Mouse (Mus musculus): ENCODE results near the gene Rps18.

Rps18 gene

DNA sequence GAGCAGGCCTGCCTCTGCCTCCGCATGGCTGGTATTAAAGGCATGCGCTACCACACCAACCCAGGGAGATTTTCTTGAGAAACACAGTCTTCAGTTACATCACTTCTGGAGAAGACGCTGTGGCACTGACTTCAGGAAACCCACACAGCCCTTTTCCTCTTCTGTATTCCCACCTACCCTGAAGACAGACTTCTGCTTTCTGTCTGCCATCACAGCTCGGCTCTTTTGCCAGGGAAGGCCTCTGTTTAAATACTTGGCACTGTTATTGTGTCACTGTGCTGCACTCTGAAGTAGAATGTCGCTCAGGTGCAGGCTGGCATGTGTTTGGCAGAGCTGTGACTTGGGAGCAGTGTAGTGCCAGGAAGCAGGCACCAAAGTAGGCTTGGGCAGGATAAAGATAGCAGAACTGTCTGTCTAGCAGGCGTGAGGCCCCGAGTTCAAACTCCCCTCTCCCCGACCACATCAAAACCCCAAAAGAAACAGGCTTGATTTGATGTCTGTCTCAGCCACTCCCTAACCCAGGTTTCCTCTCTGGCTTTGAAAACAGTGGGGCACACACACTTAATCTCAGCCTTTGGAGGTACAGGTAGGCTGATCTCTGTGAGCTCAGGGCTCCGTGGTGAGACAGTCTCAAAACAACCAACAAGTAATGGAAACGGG lies 8.2 kb downstream of the Rps18 start:
- DNase-seq (ENCODE audit: low spot score in 2 of 2) = peak in 1 of 2 experiments; percentile 39

DNA sequence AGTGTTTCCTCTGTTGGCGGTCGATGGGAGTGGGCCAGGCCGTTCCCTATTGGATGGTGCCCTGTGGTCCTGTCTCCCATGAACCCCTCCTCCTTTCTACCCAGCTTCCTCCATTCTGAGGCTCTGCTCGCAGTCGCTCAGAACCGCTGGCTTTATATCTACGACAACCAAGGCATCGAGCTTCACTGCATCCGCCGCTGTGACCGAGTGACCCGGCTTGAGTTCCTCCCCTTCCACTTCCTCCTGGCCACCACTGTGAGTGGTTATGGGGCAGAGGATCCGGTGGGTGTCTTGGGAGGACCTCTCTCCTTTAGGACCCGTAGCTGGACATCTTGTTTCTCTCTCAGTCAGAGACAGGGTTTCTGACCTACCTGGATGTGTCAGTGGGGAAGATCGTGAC lies 12.3 kb downstream of the Rps18 start:
- DNase-seq (ENCODE audit: low spot score in 2 of 2) = no peak

DNA sequence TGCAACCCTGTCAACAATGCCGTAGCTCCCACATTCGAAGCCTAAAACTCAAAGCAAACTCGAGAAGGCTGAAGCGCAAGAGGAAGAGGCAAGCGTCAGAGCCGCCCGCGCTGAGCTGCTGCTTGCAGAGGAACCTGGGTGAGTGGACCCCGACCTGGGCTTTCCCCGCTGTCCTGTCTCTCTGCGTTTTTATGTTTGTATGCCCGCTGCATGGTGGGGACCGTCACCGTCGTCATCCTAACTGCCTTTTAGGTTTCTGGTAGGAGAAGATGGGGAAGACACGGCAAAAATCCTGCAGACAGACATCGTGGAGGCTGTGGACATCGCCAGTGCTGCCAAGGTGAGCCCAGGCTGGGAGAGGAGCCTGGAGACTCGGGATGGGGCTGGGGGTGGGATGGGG lies 14.4 kb downstream of the Rps18 start:
- no peak for DNase-seq (ENCODE audit: low spot score in 2 of 2)

DNA sequence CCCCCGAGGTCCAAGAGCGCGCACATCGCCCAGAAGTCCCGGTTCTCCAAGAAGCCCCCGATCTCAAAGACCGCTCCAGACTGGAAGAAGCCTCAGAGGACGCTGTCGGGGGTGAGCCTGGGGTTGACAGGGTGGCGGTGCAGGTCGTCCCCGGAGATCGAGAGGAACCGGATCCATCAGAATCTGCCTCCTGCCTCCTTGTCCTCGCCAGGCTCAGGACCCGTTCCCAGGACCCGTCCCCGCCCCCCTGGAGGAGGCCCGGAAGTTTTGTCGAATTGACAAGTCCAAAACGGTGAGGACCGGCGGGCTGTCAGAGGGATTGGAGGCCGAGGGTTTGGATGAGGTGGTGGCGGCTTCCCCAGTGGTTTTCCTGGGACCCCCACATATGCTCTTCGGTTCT lies 14.8 kb downstream of the Rps18 start:
- DNase-seq (ENCODE audit: low spot score in 2 of 2) = no peak

DNA sequence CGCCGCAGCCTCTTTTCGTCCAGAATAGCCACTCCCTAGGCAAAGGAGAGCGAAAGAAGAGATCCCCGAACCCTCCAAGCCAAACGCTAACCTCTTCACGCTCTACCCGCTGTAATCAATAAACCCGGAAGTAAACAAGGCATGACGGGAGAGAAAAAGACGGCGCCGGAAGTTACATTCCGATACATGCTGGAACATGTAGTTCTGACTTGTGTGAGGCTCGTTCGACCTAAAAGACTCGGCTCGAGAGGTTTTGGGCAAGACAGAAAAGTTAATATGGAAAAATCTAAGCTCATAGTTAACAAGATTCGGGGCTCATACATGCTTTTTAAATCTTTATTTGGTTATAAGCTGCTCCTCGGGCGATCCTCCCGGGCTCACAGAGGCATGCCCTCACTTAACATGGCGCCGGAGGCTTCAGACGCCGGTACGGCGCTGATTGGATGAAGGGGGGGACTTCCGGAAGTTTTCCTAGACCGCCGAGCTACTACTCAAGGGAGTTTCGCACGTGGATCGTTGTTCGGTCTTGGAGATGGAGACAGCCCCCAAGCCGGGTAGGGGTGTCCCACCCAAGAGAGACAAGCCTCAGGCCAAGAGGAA lies 15.5 kb downstream of the Rps18 start, which contains the start of the genes Pfdn6 and Wdr46:
Gene Pfdn6, minus strand, starts transcription at position 138 of the 600 bp plus-strand sequence.
Gene Wdr46, plus strand, starts transcription at position 455 of the 600 bp plus-strand sequence.
- DNase-seq (ENCODE audit: low spot score in 2 of 2) = peak; percentile 86 to 92

DNA sequence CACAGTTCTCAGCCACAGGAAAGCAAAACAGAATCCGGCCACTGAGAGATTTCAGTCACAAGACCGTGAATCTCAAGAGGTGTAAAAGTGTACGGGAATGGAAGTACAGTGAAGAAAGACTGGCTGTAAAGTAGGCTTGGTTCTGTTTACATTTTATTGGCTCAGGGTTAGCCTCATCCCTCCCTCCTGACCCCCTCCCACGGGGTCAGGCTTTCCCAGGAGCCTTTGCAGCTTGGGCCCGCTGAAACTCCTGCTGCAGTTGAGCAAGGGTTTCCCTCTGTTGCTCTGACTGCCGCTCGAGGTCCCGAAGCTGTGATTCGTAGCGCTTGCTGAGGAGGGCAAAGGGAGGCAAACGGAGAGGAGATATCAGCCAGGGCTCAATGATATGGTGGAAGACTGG lies 17.0 kb downstream of the Rps18 start:
- DNase-seq (ENCODE audit: low spot score in 2 of 2) = no peak

DNA sequence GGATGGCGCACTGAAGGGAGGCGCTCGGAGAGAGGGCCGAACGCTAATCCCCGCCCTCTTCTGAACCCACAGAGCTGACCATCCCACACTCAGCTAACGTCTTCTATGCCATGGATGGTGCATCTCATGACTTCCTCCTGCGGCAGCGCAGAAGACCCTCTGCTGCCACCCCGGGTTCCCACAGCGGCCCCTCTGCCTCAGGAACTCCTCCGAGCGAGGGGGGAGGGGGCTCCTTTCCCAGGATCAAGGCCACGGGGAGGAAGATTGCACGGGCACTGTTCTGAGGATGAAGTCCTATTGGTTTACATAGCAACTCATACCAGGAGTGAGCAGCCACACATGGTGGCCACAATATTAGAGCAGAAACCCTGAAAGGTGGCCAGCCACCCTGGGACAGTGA lies 18.8 kb downstream of the Rps18 start:
- DNase-seq (ENCODE audit: low spot score in 2 of 2) = no peak

DNA sequence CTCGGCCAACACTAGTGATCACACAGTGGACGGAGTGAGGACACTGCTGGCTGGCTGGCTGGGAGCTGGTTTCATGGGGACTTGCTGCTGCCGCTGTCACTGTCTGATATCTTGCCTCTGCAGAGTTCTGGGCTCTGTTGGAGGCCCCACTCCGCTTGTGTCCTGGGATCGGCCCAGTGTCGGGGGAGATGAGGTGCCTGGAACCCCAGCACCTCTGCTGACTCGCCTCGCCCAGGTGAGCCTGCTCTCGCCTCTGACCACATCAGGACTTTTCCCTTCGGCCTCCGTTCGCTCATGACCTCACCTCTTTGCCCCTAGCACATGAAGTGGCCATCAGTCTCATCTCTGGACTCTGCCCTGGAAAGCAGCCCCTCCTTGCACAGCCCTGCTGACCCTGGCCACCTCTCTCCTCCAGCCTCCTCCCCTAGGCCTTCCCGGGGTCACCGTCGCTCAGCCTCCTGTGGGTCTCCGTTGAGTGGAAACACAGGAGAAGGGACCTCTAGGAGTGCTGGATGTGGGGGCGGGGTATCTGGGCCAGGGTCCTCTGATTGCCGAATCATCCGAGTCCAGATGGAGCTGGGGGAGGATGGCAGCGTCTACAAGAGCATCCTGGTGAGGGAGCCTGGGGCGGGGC lies 20.3 kb downstream of the Rps18 start:
- DNase-seq (ENCODE audit: low spot score in 2 of 2) = no peak

DNA sequence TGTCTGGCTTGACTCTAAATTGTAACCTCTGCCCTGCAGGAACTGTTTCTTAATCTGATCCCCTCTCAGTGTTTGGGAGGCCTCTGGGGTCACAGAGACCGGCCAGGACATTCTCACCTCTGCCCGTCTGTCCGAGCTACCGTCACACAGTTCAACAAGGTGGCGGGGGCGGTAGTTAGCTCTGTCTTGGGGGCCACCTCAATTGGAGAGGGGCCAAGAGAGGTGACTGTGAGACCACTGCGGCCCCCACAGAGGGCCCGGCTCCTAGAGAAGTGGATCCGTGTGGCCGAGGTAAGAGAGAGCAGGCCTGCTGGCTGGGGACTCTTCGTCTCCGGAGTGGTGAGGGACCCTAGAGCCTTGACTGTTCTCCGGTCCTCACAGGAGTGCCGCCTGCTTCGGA lies 22.8 kb downstream of the Rps18 start:
- DNase-seq (ENCODE audit: low spot score in 2 of 2) = no peak

DNA sequence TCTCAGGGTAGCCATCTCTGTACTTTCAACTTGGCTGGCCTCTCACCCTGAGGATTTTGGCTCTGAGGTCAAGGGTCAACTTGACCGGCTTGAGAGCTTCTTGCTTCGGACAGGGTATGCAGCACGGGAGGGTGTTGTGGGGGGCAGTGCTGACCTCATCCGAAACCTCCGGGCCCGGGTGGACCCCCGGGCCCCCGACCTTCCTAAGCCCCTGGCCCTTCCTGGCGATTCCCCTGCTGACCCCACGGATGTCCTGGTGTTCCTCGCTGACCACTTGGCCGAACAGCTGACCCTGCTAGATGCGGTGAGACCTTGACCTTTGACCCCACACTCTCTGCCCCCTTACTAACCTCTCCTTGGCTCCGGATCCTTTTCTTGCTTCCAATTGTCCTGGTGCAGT lies 23.4 kb downstream of the Rps18 start:
- DNase-seq (ENCODE audit: low spot score in 2 of 2) = no peak

DNA sequence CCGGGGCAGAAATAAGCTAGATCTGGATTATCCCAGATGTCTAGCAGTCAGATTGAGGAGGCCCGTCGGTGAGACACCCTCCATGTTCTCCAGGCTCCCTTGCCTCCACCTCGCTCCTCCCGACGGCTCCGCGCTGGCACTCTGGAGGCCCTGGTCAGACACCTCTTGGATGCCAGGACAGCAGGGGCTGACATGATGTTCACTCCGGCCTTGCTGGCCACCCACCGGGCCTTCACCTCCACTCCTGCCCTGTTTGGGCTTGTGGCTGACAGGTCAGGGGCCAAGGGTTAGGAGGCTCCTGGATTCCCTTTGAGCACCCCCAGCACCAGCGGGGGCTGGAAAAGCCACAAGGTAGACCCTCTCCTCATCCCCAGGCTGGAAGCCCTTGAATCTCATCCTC lies 23.9 kb downstream of the Rps18 start:
- DNase-seq (ENCODE audit: low spot score in 2 of 2) = no peak

DNA sequence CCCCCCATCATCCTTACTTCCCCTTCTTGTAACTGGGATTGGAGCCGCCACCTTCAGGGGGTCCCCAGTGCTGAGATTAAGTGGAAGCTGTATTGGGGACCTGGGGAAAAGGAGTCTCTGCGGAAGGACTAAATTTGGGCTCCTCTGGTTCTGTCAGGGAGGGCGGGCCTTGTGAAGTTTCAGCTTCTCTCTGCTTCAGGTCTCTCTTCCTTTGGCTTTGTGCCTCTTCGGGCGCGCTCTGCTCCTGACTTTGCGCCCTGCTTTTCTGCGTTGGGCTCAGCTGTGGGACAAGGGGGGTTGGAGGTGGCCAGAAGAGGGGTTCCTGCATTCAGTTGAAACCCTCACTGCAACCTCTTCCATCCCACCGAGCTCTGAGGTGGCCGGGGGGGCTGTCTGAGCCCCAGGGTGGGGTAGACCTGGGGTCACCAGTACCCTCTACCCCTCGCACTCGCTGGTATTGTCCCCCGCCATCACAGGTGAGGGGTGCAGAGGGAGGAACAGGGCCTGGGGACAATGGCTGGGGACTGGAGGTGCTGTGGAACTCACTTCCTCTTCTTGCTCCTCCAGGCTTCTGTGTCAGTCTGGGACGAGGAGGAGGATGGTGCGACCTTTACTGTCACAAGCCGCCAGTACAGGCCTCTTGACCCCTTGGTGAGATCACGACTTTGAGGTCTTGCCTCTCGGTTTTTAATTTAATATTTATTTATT lies 24.5 kb downstream of the Rps18 start:
- no peak for DNase-seq (ENCODE audit: low spot score in 2 of 2)

DNA sequence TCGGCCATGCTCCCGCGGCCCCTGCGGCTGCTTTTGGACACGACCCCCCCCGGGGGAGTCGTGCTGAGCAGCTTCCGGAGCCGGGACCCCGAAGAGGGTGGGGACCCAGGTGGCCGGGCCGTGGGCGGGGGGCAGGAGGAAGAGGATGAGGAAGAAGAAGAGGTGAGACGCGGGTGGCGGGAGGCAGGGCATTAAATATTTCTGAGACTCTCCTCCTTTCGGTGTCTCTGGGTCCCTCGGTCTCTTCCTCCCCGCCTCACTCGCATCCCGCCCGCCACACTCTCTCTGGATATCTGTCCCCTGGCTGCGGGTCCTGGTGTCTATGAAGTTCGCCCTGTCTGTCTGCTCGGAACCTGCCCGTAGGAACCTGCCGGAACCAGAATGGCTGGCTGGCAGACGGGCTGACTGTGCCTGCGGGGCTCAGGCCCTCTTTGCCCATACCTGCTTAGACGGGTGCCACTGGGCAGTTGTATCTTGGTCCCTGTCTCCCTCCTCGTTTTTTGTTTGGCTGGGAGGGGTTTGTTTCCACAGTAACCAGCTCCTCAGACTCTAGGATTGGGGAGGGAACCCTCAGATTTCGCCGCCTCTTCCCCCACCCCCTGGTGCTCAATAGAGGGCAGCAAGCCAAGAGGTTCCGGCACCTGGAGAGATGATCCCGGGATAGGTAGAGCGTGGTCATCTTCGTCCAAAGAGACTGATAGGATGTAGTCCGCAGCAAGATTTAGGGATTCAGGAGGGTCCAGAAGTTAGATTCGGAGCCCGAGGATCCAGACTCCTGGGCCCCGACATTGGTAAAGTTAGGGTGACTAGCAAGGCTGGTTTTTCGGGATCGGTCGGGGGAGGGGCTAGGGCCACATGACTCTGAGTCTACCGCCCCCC lies 25.3 kb downstream of the Rps18 start:
- DNase-seq (ENCODE audit: low spot score in 2 of 2) = peak; percentile 71 to 74

DNA sequence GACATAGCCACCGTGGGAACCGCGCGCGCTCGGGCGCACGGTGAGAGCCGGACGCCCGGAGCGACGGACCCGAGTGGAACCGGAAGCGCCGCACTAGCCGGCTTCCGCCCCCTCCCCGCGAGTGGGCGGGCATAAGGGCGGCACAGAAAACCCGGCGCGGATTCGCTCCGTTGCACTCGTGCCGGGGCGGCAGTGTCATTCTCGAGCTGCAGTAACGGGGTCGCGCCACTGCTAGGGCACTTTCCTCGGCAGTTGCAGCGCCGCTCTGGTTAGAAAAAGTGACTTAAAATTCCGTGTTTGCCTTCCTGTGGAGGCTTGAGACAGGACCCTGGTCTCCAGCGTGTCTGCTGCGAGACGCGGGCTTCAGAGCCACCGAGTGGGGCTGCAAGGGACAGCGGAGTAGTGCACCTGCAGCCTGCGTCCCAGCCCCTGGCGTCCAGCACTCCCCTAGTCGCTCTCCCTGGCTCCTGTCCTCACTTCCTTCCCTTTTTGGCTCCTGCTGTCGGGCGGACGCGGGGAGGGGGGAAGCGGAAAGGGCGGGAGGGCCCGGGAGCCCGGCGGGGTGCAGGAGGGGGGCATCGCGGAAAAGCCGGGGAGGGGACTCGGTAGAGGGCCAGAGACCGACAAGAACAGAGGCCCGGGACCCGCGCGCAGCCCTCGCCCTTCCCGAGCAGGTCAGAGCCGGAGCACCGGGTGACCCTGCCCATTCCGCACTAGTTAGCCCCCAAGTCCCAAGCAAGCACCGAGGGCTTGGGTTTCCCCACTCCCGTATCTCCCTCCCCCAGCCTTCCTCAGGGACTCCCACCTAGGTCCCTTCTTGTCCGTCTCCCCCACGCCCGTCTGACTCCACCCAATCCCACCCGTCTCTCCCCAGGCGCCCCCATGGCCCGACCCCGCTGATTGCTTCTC lies 26.2 kb downstream of the Rps18 start, which contains the start of gene Rgl2:
Gene Rgl2, plus strand, starts transcription at position 173 of the 909 bp plus-strand sequence.
- peak; percentile 91 to 93 for DNase-seq (ENCODE audit: low spot score in 2 of 2)

DNA sequence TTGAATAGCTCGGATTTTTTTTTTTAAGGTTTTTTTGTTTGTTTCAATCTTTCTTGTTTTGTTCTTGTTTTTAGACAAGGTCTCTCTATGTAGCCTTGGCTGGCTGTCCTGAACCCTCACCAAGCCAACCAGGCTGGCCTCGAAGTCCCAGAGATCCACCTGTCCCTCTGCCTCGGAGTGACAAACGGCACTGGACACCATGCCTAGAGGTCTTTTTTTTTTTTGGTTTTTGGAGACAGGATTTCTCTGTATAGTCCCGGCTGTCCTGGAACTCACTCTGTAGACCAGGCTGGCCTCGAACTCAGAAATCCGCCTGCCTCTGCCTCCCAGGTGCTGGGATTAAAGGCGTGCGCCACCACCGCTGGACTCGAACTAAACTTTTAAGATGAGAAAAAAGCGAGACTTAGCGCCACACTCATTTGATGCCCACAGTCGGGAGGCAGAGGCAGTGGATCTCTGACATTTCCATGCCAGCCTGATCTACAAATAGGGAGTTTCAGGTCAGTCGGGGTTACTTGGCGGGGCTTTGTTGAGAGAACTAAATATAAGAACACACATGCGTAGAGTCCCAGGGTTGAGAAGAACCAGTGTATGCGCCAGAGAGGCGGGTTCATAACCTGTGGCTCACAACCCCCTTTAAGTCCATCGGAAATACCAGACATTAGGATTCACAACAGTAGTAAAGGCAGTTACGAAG lies 27.4 kb downstream of the Rps18 start:
- no peak for DNase-seq (ENCODE audit: low spot score in 2 of 2)

DNA sequence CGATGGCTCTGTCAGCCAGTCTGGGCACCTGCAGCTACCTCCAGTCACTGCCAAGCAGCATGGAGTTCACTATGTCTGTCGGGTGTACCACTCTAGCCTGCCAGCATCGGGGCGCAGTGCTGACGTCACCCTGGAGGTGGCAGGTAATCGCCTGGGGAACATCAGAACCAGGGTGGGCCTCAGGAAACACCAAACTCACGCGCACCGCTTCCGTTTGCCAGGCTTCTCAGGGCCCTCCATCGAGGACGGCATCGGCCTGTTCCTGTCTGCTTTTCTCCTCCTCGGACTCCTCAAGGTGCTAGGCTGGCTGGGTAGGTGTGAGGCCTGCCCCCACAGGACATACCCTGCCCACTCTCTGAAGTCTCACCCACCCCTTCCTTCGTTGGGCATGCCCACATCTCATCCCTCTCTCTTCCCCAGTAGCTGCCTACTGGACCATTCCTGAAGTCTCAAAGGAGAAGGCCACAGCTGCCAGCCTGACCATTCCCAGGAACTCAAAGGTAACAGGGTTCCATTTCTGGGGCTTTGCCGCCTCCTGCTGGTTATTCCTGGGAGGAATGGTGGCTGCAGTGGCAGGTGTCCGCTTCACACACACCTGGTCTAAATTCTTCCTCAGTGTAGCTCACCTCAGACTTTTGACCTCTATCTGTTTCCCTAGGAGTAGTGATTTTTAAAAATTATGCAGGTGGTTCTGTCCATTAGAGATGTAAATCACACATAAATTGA lies 29.4 kb downstream of the Rps18 start:
- no peak for DNase-seq (ENCODE audit: low spot score in 2 of 2)

DNA sequence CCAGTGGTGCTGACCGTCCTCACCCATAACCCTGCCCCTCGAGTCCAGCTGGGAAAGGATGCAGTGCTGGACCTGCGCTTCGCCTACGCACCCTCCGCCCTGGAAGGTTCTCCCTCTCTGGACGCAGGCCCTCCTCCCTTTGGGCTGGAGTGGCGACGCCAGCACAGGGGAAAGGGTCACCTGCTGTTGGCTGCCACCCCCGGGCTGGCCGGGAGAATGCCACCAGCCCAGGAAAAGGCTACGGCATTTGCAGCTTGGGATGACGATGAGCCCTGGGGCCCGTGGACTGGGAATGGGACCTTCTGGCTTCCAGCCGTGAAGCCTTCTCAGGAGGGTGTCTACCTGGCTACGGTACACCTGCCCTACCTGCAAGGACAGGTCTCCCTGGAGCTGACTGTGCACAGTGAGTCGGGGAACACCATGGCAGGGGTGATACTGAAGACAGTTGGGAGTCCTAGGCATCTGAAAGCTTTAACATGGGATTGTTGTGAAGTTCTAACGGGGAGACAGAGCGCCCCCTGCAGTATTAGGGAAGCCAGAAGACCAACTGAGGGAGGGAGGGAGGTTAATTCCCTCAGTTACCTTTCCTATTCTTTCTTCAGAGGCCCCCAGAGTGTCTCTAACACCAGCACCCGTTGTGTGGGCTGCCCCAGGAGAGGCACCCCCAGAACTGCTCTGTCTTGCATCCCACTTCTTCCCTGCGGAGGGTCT lies 30.2 kb downstream of the Rps18 start:
- no peak for DNase-seq (ENCODE audit: low spot score in 2 of 2)

DNA sequence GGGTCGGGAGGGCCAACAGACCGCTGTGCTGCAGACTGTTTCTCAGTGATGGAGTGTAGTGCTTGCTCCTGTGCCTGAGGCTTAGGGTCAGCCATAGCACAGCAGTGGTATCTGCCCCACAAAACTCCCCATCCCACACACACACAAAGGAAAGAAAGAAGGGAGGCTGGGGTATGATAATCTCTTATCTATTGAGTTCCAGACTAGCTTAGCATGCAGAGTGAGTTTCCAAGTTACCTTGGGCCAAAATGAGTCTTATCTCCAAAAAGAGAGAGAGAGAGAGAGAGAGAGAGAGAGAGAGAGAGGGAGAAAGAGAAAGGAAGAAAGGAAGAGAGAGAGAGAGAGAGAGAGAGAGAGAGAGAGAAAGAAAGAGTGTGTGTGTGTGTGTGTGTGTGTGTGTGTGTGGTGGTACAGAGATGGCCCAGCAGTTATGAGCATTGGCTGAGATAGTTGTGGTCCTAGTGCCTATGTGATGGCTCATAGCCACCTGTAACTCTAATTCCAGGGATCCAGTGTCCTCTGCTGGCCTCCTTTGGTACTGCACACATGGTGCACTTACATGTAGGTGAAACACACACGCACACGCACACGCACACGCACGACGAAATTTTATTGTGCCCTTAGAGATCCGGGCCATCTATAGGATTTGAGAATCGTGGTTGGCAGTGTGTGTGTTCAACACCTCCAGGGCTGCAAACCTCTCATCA lies 31.1 kb downstream of the Rps18 start:
- DNase-seq (ENCODE audit: low spot score in 2 of 2) = no peak
